Mouse (Mus musculus): ENCODE data around the gene Cdcp1.

Cdcp1 gene

GRCm38 (mm10) chr9:123207895-123208294 is 7.9 kb downstream of the Cdcp1 start:
- no peak for DNase-seq (ENCODE audit: low read depth, low spot score)

- no peak for DNase-seq (ENCODE audit: low read depth, low spot score)
Measured at GRCm38 (mm10) chr9:123206948-123207347, 8.9 kb downstream of the Cdcp1 start.

DNA sequence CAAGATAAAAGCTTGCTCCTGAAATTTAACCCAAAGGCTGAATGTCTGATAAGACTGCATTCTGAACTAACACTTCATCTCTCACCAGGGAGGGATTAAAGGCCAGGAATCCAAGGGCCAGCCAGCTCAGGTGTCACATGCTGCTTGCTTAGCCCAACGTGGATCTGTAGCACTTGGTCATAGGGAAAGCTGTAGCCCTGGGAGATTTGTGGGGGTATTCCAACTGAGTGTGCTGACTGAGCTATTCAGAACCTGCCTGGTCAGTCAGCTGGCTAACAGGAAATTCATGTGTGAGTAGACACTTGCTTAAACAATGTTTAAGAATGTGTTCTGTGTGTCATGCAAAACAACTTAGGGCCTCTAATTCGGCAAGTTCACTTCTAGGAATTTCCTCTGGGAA is 9.3 kb downstream of the Cdcp1 start:
- DNase-seq (ENCODE audit: low read depth, low spot score), result no peak

GRCm38 (mm10) chr9:123200116-123200515 is 15.7 kb downstream of the Cdcp1 start:
- DNase-seq (ENCODE audit: low read depth, low spot score), result no peak

GRCm38 (mm10) chr9:123188271-123188670 is 27.6 kb downstream of the Cdcp1 start:
- DNase-seq (ENCODE audit: low read depth, low spot score), result no peak

DNA sequence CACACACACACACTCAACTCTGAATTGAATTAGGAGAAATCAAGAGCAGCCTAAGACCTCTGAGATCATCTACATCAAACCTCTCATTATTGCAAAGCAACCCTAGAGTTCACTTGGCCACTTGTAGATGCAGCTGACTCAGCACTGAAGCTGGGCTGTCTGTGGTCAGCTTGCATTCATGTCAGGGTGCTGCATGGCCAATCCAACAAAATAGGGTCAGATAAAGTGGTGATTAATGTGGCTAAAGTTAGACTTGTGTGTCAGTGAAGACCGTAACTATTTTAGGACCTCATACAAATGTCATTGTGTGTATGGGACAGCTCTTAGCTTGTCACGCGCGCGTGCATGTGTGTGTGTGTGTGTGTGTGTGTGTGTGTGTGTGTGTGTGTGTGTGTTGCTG is 28.2 kb downstream of the Cdcp1 start:
- DNase-seq (ENCODE audit: low read depth, low spot score), result no peak

DNA sequence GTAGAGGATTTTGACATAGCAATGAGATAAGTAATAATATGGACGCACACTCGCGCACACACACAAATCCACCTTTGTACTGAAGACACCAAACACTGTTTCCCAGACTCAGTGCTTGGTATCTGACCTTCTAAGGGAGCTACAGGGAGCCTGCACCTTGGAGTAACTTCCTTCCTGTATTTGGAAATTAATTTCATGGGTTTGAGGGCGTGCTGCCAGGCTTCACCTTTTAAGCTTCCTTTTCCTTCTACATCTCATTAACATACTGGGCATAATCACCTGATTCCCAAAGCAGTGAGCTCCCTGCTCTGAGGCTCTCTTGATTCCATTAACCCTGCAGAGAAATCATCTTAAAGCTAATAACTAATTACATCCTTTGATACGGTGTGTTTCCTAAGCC is 29.7 kb downstream of the Cdcp1 start:
- no peak for DNase-seq (ENCODE audit: low read depth, low spot score)

GRCm38 (mm10) chr9:123185546-123185945 is 30.3 kb downstream of the Cdcp1 start:
- no peak for DNase-seq (ENCODE audit: low read depth, low spot score)

DNA sequence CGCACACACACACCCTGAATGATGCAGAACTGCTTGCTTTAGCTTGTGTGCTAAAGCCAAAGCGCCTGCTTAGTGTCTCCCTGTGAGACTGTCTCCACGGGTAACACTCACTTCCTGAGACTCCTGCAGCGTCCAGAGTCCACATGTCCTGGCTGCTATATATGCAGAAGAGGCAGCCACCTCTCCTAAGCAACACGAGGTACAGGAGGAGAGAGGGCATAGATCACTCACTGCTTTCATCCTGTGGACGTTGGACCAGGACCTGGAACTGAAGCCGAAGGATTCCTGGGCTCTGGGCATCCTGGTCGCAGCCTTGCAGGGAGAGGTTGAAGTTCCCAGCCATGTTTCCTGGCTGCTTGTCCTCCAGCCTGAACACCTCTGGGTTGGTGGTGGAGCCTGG is 32.6 kb downstream of the Cdcp1 start:
- no peak for DNase-seq (ENCODE audit: low read depth, low spot score)

DNA sequence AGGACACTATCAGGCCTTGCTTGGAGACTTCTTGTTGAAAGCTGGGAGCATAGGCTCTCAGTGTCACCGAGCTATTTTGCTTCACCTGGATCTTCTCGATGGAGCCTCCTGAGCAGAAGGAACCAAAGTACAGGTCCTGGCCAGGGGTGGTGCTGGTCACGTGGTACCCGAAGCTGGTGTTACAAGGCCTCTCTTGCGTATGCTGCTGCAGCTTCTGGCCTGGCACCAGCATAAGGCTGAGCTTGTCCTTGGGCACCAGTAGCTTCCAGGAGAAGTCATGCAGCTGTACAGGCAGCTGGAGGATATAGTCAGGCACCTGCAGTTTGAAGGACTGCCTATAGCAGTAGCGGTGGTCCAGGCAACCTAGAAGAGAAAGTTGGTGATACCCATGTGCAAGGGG is 35.8 kb downstream of the Cdcp1 start:
- DNase-seq (ENCODE audit: low read depth, low spot score), result no peak

DNA sequence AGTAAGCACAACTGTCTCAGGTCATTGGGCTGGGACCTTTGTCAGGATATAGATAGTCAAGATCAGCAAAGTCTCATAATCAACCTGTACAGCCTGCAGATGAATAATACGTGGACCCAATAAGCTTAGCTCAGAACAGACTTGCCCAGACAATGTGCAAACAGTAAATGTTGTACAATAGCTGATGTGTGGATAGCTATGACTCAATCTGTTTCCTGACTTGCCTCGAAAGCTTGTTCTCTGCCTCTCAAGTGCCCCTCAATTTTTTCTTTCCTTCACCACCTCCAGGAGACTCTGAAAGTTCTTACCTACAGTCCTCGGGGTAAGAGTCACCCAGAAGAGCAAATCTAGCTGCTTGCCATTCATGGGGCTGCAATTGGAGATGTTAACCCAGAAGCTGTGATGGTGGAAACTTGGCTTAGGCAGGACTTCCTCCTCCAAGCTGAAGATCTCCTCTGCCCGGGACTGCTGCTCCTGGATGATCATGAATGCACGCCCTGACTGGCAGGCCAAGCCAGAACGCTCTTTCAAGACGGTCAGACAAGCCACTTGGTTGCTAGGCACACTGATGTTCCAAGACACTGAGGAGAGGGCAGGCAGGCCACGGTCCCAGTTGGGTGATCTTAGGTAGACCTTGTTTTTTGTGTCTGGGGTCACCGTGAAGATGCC is 38.3 kb downstream of the Cdcp1 start:
- DNase-seq (ENCODE audit: low read depth, low spot score), result no peak

- no peak for DNase-seq (ENCODE audit: low read depth, low spot score)
Measured at GRCm38 (mm10) chr9:123174356-123174755, 41.5 kb downstream of the Cdcp1 start.

DNA sequence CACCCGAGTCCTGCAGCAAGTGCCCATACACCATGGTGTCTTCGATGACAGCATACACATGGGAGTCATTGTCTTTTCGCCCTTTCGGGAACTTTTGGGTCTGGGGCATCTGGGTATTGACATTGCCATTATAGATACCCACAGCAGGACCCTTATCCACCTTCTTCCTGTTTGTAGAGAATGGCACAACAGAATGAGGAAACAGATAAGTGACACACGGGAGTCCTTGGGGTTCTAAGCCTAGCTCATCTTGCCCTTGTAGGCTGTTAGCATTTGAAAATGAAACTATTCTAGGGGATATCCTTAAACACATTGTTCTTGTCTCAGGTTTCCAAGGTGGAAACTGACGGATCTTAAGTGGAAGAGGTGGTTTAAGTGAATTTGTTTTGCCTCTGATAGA is 42.1 kb downstream of the Cdcp1 start:
- no peak for DNase-seq (ENCODE audit: low read depth, low spot score)

GRCm38 (mm10) chr9:123165781-123166443 is 49.9 kb downstream of the Cdcp1 start:
- no peak for DNase-seq (ENCODE audit: low read depth, low spot score)

DNA sequence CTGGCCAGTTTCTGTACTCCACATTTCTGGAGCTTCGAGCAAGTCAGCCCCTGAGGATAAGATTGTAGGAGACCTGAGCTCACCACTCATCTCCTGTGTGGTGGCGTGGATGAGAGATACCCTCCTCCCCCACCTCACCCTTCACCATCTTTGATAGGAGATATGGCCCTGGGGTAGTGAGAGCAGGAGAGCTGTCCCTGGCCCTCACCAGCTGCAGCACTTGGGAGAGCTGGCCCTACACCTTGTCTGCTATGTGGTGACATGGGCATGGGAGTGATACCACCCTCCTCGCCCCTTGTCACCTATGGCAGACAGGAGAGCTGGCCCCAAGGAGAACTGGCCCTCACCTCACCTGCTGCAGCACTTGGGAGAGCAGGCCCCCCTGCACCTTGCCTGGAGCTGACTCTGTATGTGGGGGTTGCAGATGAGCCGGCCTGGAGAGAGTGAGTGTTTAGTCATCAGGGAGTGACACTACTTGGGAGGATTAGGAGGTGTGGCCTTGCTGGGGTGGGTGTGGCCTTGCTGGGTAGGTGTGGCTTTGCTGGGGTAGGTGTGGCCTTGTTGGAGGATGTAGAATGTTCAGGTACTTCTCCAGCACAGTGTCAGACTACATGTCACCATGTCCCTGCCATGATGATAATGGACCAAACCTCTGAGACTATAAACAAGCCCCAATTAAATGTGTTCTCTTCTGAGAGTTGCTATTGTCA is 52.7 kb downstream of the Cdcp1 start:
- DNase-seq (ENCODE audit: low read depth, low spot score), result peak; percentile 26

- DNase-seq (ENCODE audit: low read depth, low spot score), result no peak
Measured at GRCm38 (mm10) chr9:123161792-123162191, 54.0 kb downstream of the Cdcp1 start.

- peak; percentile 6 for DNase-seq (ENCODE audit: low read depth, low spot score)
Measured at GRCm38 (mm10) chr9:123159330-123159729, 56.5 kb downstream of the Cdcp1 start.

DNA sequence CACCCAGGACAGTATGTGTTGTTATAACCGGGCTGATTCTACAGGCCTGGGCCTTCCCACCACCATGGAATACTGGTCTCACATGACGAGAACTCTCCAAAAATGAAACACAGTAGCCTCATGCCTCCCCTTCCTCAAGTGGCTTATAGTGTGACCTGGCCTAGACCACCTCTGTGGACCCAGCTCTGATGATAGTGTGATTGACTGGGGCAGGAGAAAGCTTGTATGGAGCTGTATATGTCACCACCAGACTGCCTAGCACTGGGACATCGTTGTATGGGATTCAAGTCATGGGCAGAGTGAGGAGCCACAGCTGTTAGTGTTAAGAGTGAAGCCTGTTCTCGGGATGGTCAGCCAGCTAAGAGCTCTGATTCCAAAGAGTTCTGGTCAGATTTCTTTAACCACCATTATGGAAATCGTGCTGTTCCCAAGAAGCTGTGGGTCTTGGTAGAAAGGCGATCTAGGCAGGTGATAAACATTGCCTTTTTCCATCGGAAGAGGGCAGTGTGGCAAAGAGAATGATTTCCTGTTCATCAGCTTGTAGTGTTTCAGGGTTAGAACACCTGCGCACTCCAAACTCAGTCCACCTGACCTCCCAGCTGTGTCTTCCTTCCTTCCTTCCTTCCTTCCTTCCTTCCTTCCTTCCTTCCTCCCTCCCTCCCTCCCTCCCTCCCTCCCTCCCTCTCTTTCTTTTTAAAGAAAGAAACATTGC is 57.6 kb downstream of the Cdcp1 start:
- no peak for DNase-seq (ENCODE audit: low read depth, low spot score)

DNA sequence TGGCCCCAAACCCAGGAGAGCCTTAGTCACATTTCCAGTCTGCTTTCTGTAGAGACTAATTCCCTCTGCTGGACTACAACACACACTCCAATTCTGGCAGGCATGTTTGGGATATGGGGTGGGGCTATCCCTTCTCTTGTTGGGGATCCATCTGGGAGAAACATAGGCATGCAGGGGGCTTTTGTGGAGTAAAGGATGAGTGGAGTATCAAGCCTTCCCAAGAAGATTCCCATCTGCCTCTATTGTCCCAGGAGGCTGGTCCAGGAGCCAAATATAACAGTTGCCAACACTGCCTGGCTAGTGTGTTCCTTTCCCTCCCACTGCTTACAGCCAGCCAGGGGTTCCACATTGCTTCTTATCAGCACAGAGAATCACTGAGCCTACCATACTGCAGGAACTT is 58.1 kb downstream of the Cdcp1 start:
- DNase-seq (ENCODE audit: low read depth, low spot score), result no peak

GRCm38 (mm10) chr9:123156910-123157361 is 58.9 kb downstream of the Cdcp1 start:
- DNase-seq (ENCODE audit: low read depth, low spot score), result no peak

DNA sequence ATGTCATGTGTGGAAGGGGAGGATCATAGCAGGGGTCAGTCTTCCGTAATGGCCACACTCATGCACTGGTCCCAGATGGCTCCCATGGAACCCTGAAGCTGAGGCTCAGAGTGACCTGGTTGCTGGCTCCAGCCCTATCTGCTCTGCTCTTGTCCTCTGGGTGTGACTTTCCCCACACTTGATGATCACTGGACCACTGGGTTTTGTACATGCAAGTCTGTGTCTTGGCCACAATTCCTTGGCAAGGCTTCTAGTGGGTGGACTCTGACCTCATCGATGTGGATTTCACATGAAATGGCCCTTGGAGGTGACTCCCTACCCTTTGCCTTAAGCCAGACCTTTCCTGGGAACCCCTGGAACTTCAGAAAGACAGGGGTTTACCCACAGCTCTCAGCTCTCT is 62.7 kb downstream of the Cdcp1 start:
- DNase-seq (ENCODE audit: low read depth, low spot score), result no peak

DNA sequence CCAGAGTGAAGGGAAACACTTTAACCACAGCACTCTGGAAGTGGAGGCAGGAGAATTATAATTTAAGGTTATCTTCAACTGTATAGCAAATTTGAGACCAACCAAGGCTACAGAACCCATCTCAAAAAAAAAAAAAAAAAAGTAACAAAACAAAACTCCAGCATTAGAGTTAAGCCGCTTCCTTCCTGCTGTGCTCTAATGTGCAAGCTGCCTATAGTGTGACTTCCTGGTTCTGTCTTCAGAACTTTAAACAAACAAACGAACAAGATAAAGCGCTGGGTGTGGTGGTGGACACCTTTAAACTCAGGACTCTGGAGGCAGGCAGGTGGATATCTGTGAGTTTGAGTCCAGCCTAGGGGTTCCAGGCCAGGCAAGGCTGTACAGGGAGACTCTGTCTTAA is 63.8 kb downstream of the Cdcp1 start:
- DNase-seq (ENCODE audit: low read depth, low spot score), result no peak

All from c-Kit-negative CD71-positive TER-119-positive erythroid progenitor cells, embryonic 14.5 days (primary cell).